Mouse (Mus musculus): Measurements from ENCODE around the gene Ces1e. TPM values are rescaled to one million over a fixed set of nuclear protein-coding genes. Genes with fewer than 3 reads are reported as not detected.
"Not testable (repeated sequence)": the region's sequence is repeated elsewhere in the genome, so short reads cannot be mapped to it uniquely, and the experiment has no call there.

Ces1e gene
- polyA plus RNA-seq, 1 experiment from 2014 or later: not detected

- Histone ChIP-seq H3K27ac (ENCODE audit: low read depth, low read length) (no peak overlapping the region), H3K4me1 (ENCODE audit: control insufficient read depth, insufficient read depth, low read length) (no peaks in the 10 kb centered on the region), H3K36me3 (ENCODE audit: control insufficient read depth, insufficient read depth, low read length) (no peaks in the 10 kb centered on the region), H3K27me3 (replicated peaks; ENCODE audit: control insufficient read depth, insufficient read depth, low read length) (no peaks in the 10 kb centered on the region), H3K4me2 (ENCODE audit: low read length) (no peak overlapping the region), H3K4me3 (ENCODE audit: low read depth, low read length) (no peak overlapping the region), H3K9me3 (replicated peaks; ENCODE audit: control insufficient read depth, low read length) (no peaks in the 10 kb centered on the region), H3K9ac (ENCODE audit: low read length) (no peak overlapping the region)
- 93% methylated on average over 1 of the region's 1 CpGs for WGBS
- DNase-seq (ENCODE audit: low spot score): no peak
- no peak for ATAC-seq
Observed at GRCm38 (mm10) chr8:93235681-93236080, 6.3 kb upstream of the Ces1e start.

- Histone ChIP-seq H3K27me3 (replicated peaks; ENCODE audit: control insufficient read depth, insufficient read depth, low read length) (no peaks in the 10 kb centered on the region), H3K9me3 (replicated peaks; ENCODE audit: control insufficient read depth, low read length) (no peaks in the 10 kb centered on the region), H3K4me1 (ENCODE audit: control insufficient read depth, insufficient read depth, low read length) (no peaks in the 10 kb centered on the region), H3K9ac (ENCODE audit: low read length) (no peak overlapping the region), H3K36me3 (ENCODE audit: control insufficient read depth, insufficient read depth, low read length) (no peaks in the 10 kb centered on the region), H3K27ac (ENCODE audit: low read depth, low read length) (no peak overlapping the region), H3K4me3 (ENCODE audit: low read depth, low read length) (no peak overlapping the region), H3K4me2 (ENCODE audit: low read length) (no peak overlapping the region)
- DNase-seq (ENCODE audit: low spot score) (no peak), ATAC-seq (no peak)
- 91% methylated on average over 1 of the region's 1 CpGs for WGBS
Observed at GRCm38 (mm10) chr8:93234706-93235105, 5.3 kb upstream of the Ces1e start.

- Histone ChIP-seq H3K4me1 (ENCODE audit: control insufficient read depth, insufficient read depth, low read length) (no peaks in the 10 kb centered on the region), H3K4me3 (ENCODE audit: low read depth, low read length) (no peak overlapping the region), H3K9me3 (replicated peaks; ENCODE audit: control insufficient read depth, low read length) (no peaks in the 10 kb centered on the region), H3K27me3 (replicated peaks; ENCODE audit: control insufficient read depth, insufficient read depth, low read length) (no peaks in the 10 kb centered on the region), H3K4me2 (ENCODE audit: low read length) (no peak overlapping the region), H3K9ac (ENCODE audit: low read length) (no peak overlapping the region), H3K27ac (ENCODE audit: low read depth, low read length) (no peak overlapping the region), H3K36me3 (ENCODE audit: control insufficient read depth, insufficient read depth, low read length) (no peaks in the 10 kb centered on the region)
- ATAC-seq (no peak), DNase-seq (ENCODE audit: low spot score) (no peak)
- WGBS: 86% methylated on average over 6 of the region's 6 CpGs
Observed at GRCm38 (mm10) chr8:93234068-93234467, 4.6 kb upstream of the Ces1e start.

- Histone ChIP-seq H3K4me1 (ENCODE audit: control insufficient read depth, insufficient read depth, low read length) (no peaks in the 10 kb centered on the region), H3K36me3 (ENCODE audit: control insufficient read depth, insufficient read depth, low read length) (no peaks in the 10 kb centered on the region), H3K9ac (ENCODE audit: low read length) (no peak overlapping the region), H3K27me3 (replicated peaks; ENCODE audit: control insufficient read depth, insufficient read depth, low read length) (no peaks in the 10 kb centered on the region), H3K27ac (ENCODE audit: low read depth, low read length) (no peak overlapping the region), H3K4me3 (ENCODE audit: low read depth, low read length) (no peak overlapping the region), H3K4me2 (ENCODE audit: low read length) (no peak overlapping the region), H3K9me3 (replicated peaks; ENCODE audit: control insufficient read depth, low read length) (no peaks in the 10 kb centered on the region)
- no peak for ATAC-seq
- 70% methylated on average over 11 of the region's 11 CpGs for WGBS
- DNase-seq (ENCODE audit: low spot score): no peak
Observed at GRCm38 (mm10) chr8:93228673-93229370, 597 bp downstream of the Ces1e start.

- WGBS: 100% methylated on average over 1 of the region's 1 CpGs
- H3K9ac ChIP-seq (ENCODE audit: low read length); ATAC-seq; H3K27me3 ChIP-seq (replicated peaks; ENCODE audit: control insufficient read depth, insufficient read depth, low read length); H3K4me3 ChIP-seq (ENCODE audit: low read depth, low read length); H3K9me3 ChIP-seq (replicated peaks; ENCODE audit: control insufficient read depth, low read length); H3K36me3 ChIP-seq (ENCODE audit: control insufficient read depth, insufficient read depth, low read length); H3K4me2 ChIP-seq (ENCODE audit: low read length); DNase-seq (ENCODE audit: low spot score); H3K4me1 ChIP-seq (ENCODE audit: control insufficient read depth, insufficient read depth, low read length); H3K27ac ChIP-seq (ENCODE audit: low read depth, low read length): not testable (repeated sequence)
Observed at GRCm38 (mm10) chr8:93226471-93226870, 2.9 kb downstream of the Ces1e start.

GRCm38 (mm10) chr8:93221896-93222295, 7.5 kb downstream of the Ces1e start:
- H3K9ac ChIP-seq (ENCODE audit: low read length): no peak overlapping the region
- no peaks in the 10 kb centered on the region for H3K4me1 ChIP-seq (ENCODE audit: control insufficient read depth, insufficient read depth, low read length)
- DNase-seq (ENCODE audit: low spot score): no peak
- no peak overlapping the region for H3K4me3 ChIP-seq (ENCODE audit: low read depth, low read length)
- WGBS: 79% methylated on average over 3 of the region's 3 CpGs
- H3K4me2 ChIP-seq (ENCODE audit: low read length): no peak overlapping the region
- H3K27me3 ChIP-seq (replicated peaks; ENCODE audit: control insufficient read depth, insufficient read depth, low read length): no peaks in the 10 kb centered on the region
- no peak for ATAC-seq
- H3K9me3 ChIP-seq (replicated peaks; ENCODE audit: control insufficient read depth, low read length): no peaks in the 10 kb centered on the region
- H3K27ac ChIP-seq (ENCODE audit: low read depth, low read length): no peak overlapping the region
- H3K36me3 ChIP-seq (ENCODE audit: control insufficient read depth, insufficient read depth, low read length): no peaks in the 10 kb centered on the region

- no peak overlapping the region for H3K4me2 ChIP-seq (ENCODE audit: low read length)
- no peaks in the 10 kb centered on the region for H3K9me3 ChIP-seq (replicated peaks; ENCODE audit: control insufficient read depth, low read length)
- no peak overlapping the region for H3K27ac ChIP-seq (ENCODE audit: low read depth, low read length)
- no peaks in the 10 kb centered on the region for H3K4me1 ChIP-seq (ENCODE audit: control insufficient read depth, insufficient read depth, low read length)
- no peak for DNase-seq (ENCODE audit: low spot score)
- no peak for ATAC-seq
- H3K9ac ChIP-seq (ENCODE audit: low read length): no peak overlapping the region
- H3K36me3 ChIP-seq (ENCODE audit: control insufficient read depth, insufficient read depth, low read length): no peaks in the 10 kb centered on the region
- WGBS: 83% methylated on average over 4 of the region's 4 CpGs
- no peaks in the 10 kb centered on the region for H3K27me3 ChIP-seq (replicated peaks; ENCODE audit: control insufficient read depth, insufficient read depth, low read length)
- H3K4me3 ChIP-seq (ENCODE audit: low read depth, low read length): no peak overlapping the region
Observed at GRCm38 (mm10) chr8:93217867-93218266, 11.6 kb downstream of the Ces1e start.

- Histone ChIP-seq H3K4me3 (ENCODE audit: low read depth, low read length) (no peak overlapping the region), H3K27ac (ENCODE audit: low read depth, low read length) (no peak overlapping the region), H3K4me2 (ENCODE audit: low read length) (no peak overlapping the region), H3K27me3 (replicated peaks; ENCODE audit: control insufficient read depth, insufficient read depth, low read length) (no peaks in the 10 kb centered on the region), H3K4me1 (ENCODE audit: control insufficient read depth, insufficient read depth, low read length) (no peaks in the 10 kb centered on the region), H3K9ac (ENCODE audit: low read length) (no peak overlapping the region), H3K9me3 (replicated peaks; ENCODE audit: control insufficient read depth, low read length) (no peaks in the 10 kb centered on the region), H3K36me3 (ENCODE audit: control insufficient read depth, insufficient read depth, low read length) (no peaks in the 10 kb centered on the region)
- 89% methylated on average over 1 of the region's 1 CpGs for whole genome bisulfite sequencing
- ATAC-seq (no peak), DNase-seq (ENCODE audit: low spot score) (no peak)
Observed at GRCm38 (mm10) chr8:93217375-93217774, 12.0 kb downstream of the Ces1e start.

- H3K36me3 ChIP-seq (ENCODE audit: control insufficient read depth, insufficient read depth, low read length): no peaks in the 10 kb centered on the region
- no peak overlapping the region for H3K9ac ChIP-seq (ENCODE audit: low read length)
- DNase-seq (ENCODE audit: low spot score) (no peak), ATAC-seq (no peak)
- H3K27ac ChIP-seq (ENCODE audit: low read depth, low read length): no peak overlapping the region
- H3K4me1 ChIP-seq (ENCODE audit: control insufficient read depth, insufficient read depth, low read length): no peaks in the 10 kb centered on the region
- no peak overlapping the region for H3K4me2 ChIP-seq (ENCODE audit: low read length)
- H3K27me3 ChIP-seq (replicated peaks; ENCODE audit: control insufficient read depth, insufficient read depth, low read length): no peaks in the 10 kb centered on the region
- H3K9me3 ChIP-seq (replicated peaks; ENCODE audit: control insufficient read depth, low read length): no peaks in the 10 kb centered on the region
- no peak overlapping the region for H3K4me3 ChIP-seq (ENCODE audit: low read depth, low read length)
Observed at GRCm38 (mm10) chr8:93211091-93211490, 18.3 kb downstream of the Ces1e start.
